8 mouse cellular contexts compared by ENCODE assay signal in the genomic region with DNA sequence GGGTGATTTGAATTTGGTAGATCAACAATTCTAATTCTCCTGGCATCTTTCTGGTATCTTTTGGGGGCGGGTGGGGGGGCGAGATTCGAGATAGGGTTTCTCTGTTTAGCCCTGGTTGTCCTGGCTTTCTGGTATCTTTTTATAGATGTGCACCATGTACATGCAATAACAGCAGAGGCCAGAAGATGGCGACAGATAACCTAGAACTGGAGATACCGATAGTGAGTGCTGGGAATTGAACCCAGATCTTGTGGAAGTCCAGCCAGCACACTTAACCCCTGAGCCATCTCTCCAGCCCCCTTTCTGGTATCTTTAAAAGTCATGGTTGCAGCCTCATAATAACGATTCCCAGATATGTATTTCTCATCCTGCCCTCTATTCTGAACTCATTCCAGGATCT. TPM values are rescaled to one million over a fixed set of nuclear protein-coding genes. Genes with fewer than 3 reads are reported as not detected.
A peak's percentile ranks its signal among the peaks of the same experiment; 100 is the strongest.
DNase-seq lines count a peak whose midpoint lies in the region; ATAC-seq and TF ChIP-seq lines count a peak whose summit lies in the region.

No protein-coding gene starts in this region.

- no peaks in the 10 kb centered on the region for H3K27me3 ChIP-seq in kidney, adult 2 months (replicated peaks; ENCODE audit: control insufficient read depth, insufficient read depth, low read length)
- no peaks in the 10 kb centered on the region for H3K27me3 ChIP-seq in kidney, embryonic 15.5 days
- H3K27me3 ChIP-seq in midbrain, embryonic 16.5 days (ENCODE audit: control insufficient read depth, insufficient read depth, low read depth, low read length), result no peaks in the 10 kb centered on the region

- H3K4me1 ChIP-seq in kidney, adult 2 months (ENCODE audit: control insufficient read depth, insufficient read depth, low read length), result no peaks in the 10 kb centered on the region
- H3K4me1 ChIP-seq in kidney, embryonic 15.5 days, result no peaks in the 10 kb centered on the region
- H3K4me1 ChIP-seq in lung, adult 2 months (ENCODE audit: control insufficient read depth, insufficient read depth, low read length), result no peaks in the 10 kb centered on the region
- no peaks in the 10 kb centered on the region for H3K4me1 ChIP-seq in midbrain, embryonic 16.5 days (ENCODE audit: control insufficient read depth, insufficient read depth, low read length)

- H3K9me3 ChIP-seq in kidney, embryonic 15.5 days (replicated peaks), result no peaks in the 10 kb centered on the region
- H3K9me3 ChIP-seq in midbrain, embryonic 16.5 days (replicated peaks; ENCODE audit: control insufficient read depth, low read length, poor library complexity, severe bottlenecking), result no peaks in the 10 kb centered on the region

- H3K4me3 ChIP-seq in kidney, adult 2 months (ENCODE audit: insufficient read depth, low read depth, low read length), result no peak overlapping the region
- no peak overlapping the region for H3K4me3 ChIP-seq in kidney, embryonic 15.5 days (replicated peaks)
- H3K4me3 ChIP-seq in lung, adult 2 months (replicated peaks; ENCODE audit: extremely low read depth, low read depth, low read length), result no peak overlapping the region
- no peak overlapping the region for H3K4me3 ChIP-seq in midbrain, embryonic 16.5 days (ENCODE audit: low read depth, low read length)

- no peak for TF ChIP-seq POLR2A in kidney, adult 2 months (IDR thresholded peaks at IDR 0.05; ENCODE audit: low read depth, low read length)
- TF ChIP-seq POLR2A in lung, adult 2 months (IDR thresholded peaks at IDR 0.05; ENCODE audit: borderline replicate concordance, extremely low read depth, low read depth, low read length), result no peak

- H3K4me2 ChIP-seq in kidney, embryonic 15.5 days, result no peak overlapping the region
- no peak overlapping the region for H3K4me2 ChIP-seq in midbrain, embryonic 16.5 days (ENCODE audit: low read length)

- peak; percentile 53 for TF ChIP-seq CTCF in kidney, adult 2 months (conservative IDR thresholded peaks at IDR 0.05; ENCODE audit: insufficient read depth, insufficient read length, low read depth, low read length)
- TF ChIP-seq CTCF in lung, adult 2 months (IDR thresholded peaks at IDR 0.05; ENCODE audit: insufficient read depth, low read length), result peak; percentile 31; the same call in 1 of the 2 replicates

- H3K9ac ChIP-seq in kidney, embryonic 15.5 days, result no peak overlapping the region
- no peak overlapping the region for H3K9ac ChIP-seq in midbrain, embryonic 16.5 days (ENCODE audit: low read depth, low read length)

- no peaks in the 10 kb centered on the region for H3K36me3 ChIP-seq in kidney, adult 2 months (ENCODE audit: control insufficient read depth, insufficient read depth, low read length)
- no peaks in the 10 kb centered on the region for H3K36me3 ChIP-seq in kidney, embryonic 15.5 days
- no peaks in the 10 kb centered on the region for H3K36me3 ChIP-seq in midbrain, embryonic 16.5 days (ENCODE audit: control insufficient read depth, insufficient read depth, low read length)

- H3K27ac ChIP-seq in kidney, adult 2 months (ENCODE audit: insufficient read depth, low read depth, low read length), result no peak overlapping the region
- H3K27ac ChIP-seq in kidney, embryonic 15.5 days, result no peak overlapping the region
- no peak overlapping the region for H3K27ac ChIP-seq in midbrain, embryonic 16.5 days (ENCODE audit: low read length)

- 38% methylated on average over 6 of the region's 6 CpGs for WGBS in kidney, adult 2 months
- WGBS in kidney, embryonic 15.5 days, result 36% methylated on average over 6 of the region's 6 CpGs
- WGBS in lung, adult 2 months, result 36% methylated on average over 6 of the region's 6 CpGs
- WGBS in midbrain, embryonic 16.5 days, result 38% methylated on average over 6 of the region's 6 CpGs

- ATAC-seq in kidney, embryonic 15.5 days (replicated peaks; ENCODE audit: low FRiP score), result no peak
- peak; percentile 40 for ATAC-seq in activated CD4-positive, CD25-positive, alpha-beta regulatory T cell, adult 4 months
- no peak for ATAC-seq in midbrain, embryonic 16.5 days

- peak; percentile 54 for DNase-seq in kidney, adult 2 months
- DNase-seq in CD8-positive naive resting alpha-beta T cell, adult 2 months (ENCODE audit: low read depth in 2 of 2, low spot score in 2 of 2), result peak; percentile 50 to 68
- DNase-seq in gastrocnemius, postnatal 10 days, result peak; percentile 31
- DNase-seq in lung, adult 2 months, result peak; percentile 41
- DNase-seq in spleen, postnatal 4 days (ENCODE audit: low spot score in 2 of 2), result peak; percentile 65 to 83

RNA-seq across cellular contexts. Expression of a gene that starts 18.0 kb away (rescaled TPM):
- polyA plus RNA-seq in kidney, adult 2 months (2012; rRNA removed), result 0.26 and 0.38 TPM in 2 replicates
- 0.39 and 0.44 TPM in 2 replicates for polyA plus RNA-seq in kidney, embryonic 15.5 days (2015; fragmentation: Nextera tagmentation; extraction: Ambion mirVana)
- polyA plus RNA-seq in activated CD4-positive, CD25-positive, alpha-beta regulatory T cell, adult 4 months (2017; shearing (Covaris generic)), result under 1 TPM in 1 of 2 experiments, not detected in 1; 0.67 TPM
- under 1 TPM; 0.18 to 0.33 TPM for total RNA-seq in gastrocnemius, postnatal 10 days (2021)
- polyA plus RNA-seq in lung, adult 2 months (2012; rRNA removed), result 0.11 and 0.24 TPM in 2 replicates
- 0.25 and 0.46 TPM in 2 replicates for polyA plus RNA-seq in midbrain, embryonic 16.5 days (2015; fragmentation: Nextera tagmentation; extraction: Ambion mirVana)

RNA-seq across cellular contexts. Expression of a gene that starts 18.0 kb away (rescaled TPM):
- polyA plus RNA-seq in kidney, adult 2 months (2012; rRNA removed), result 7.8 and 9.4 TPM in 2 replicates
- 42.0 and 44.6 TPM in 2 replicates for polyA plus RNA-seq in kidney, embryonic 15.5 days (2015; fragmentation: Nextera tagmentation; extraction: Ambion mirVana)
- 10 to 100 TPM; 31.2 to 33.4 TPM for polyA plus RNA-seq in activated CD4-positive, CD25-positive, alpha-beta regulatory T cell, adult 4 months (2017; shearing (Covaris generic))
- total RNA-seq in gastrocnemius, postnatal 10 days (2021), result 10 to 100 TPM; 13.7 to 15.2 TPM
- 5.3 TPM in 2 replicates for polyA plus RNA-seq in lung, adult 2 months (2012; rRNA removed)
- polyA plus RNA-seq in midbrain, embryonic 16.5 days (2015; fragmentation: Nextera tagmentation; extraction: Ambion mirVana), result 26.6 and 29.6 TPM in 2 replicates

RNA-seq across cellular contexts. Expression of a gene that starts 34.8 kb away (rescaled TPM):
- 12.7 and 15.0 TPM in 2 replicates for polyA plus RNA-seq in kidney, adult 2 months (2012; rRNA removed)
- 33.3 and 34.6 TPM in 2 replicates for polyA plus RNA-seq in kidney, embryonic 15.5 days (2015; fragmentation: Nextera tagmentation; extraction: Ambion mirVana)
- polyA plus RNA-seq in activated CD4-positive, CD25-positive, alpha-beta regulatory T cell, adult 4 months (2017; shearing (Covaris generic)), result 10 to 100 TPM; 15.5 to 18.6 TPM
- 10 to 100 TPM; 16.5 to 18.5 TPM for total RNA-seq in gastrocnemius, postnatal 10 days (2021)
- 6.9 and 10.4 TPM in 2 replicates for polyA plus RNA-seq in lung, adult 2 months (2012; rRNA removed)
- polyA plus RNA-seq in midbrain, embryonic 16.5 days (2015; fragmentation: Nextera tagmentation; extraction: Ambion mirVana), result 25.6 and 28.5 TPM in 2 replicates
